Mouse (Mus musculus) thymus, adult 2 months (tissue): Measurements from ENCODE around the gene Snph. TPM values are rescaled to one million over a fixed set of nuclear protein-coding genes. Genes with fewer than 3 reads are reported as not detected.
A peak's percentile ranks its signal among the peaks of the same experiment; 100 is the strongest.

Source experiments
- DNase-seq: peaks from one replicate; pipeline ENCODE4 v3.0.0; 2021
- H3K27ac ChIP-seq: fragments of 200-500 bp; 2 replicates; pipeline ENCODE4 v1.5.1; 2012; ENCODE audit warnings: low read length, control low read depth; ENCODE audit not compliant: control insufficient read depth, insufficient read depth
- H3K27me3 ChIP-seq: fragments of 200-500 bp; 2 replicates; pipeline ENCODE4 v1.6.1; 2012; ENCODE audit warnings: mild to moderate bottlenecking, low read length, moderate library complexity, mixed read lengths; ENCODE audit not compliant: control insufficient read depth, insufficient read depth
- H3K36me3 ChIP-seq: fragments of 200-500 bp; 2 replicates; pipeline ENCODE4 v1.6.1; 2012; ENCODE audit warnings: mild to moderate bottlenecking, low read length, moderate library complexity; ENCODE audit not compliant: control insufficient read depth, insufficient read depth
- H3K4me1 ChIP-seq: fragments of 200-500 bp; replicated peaks from 2 replicates; pipeline ENCODE4 v1.6.1; 2012; ENCODE audit warnings: low read length; ENCODE audit not compliant: control insufficient read depth, insufficient read depth
- H3K4me3 ChIP-seq: fragments of 200-500 bp; 2 replicates; pipeline ENCODE4 v1.5.1; 2012; ENCODE audit warnings: mild to moderate bottlenecking, low read length, control low read depth, moderate library complexity; ENCODE audit not compliant: control insufficient read depth, insufficient read depth
- CTCF ChIP-seq: fragments of 200-500 bp; IDR thresholded peaks from 2 replicates; pipeline ENCODE4 v1.5.1; 2012; ENCODE audit warnings: mild to moderate bottlenecking, control low read depth, low read length, moderate library complexity, borderline replicate concordance; ENCODE audit not compliant: control insufficient read depth, poor library complexity, insufficient read depth; ENCODE audit errors: extremely low read depth
- POLR2A ChIP-seq: fragments of 200-500 bp; IDR thresholded peaks from 2 replicates; pipeline ENCODE4 v1.6.1; 2012; ENCODE audit warnings: mild to moderate bottlenecking, low read length, control low read depth, moderate library complexity; ENCODE audit not compliant: control insufficient read depth, poor library complexity, insufficient read depth; ENCODE audit errors: extremely low read depth
- WGBS: fragments of 180-500 bp; shearing (Covaris S2); methylation state at CpG from one replicate; pipeline ENCODE4 v1.1.7; 2018; 5-methylcytosine and 5-hydroxymethylcytosine counted together
- polyA plus RNA-seq: library from polyadenylated mRNA; depleted of rRNA; stranded (reverse); fragments of >200 nt; gene quantifications from 2 replicates; pipeline ENCODE4 v1.2.3, GENCODE M21; 2012; rRNA removed

The Snph gene
- polyA plus RNA-seq, 1 experiment: 0.27 TPM

- Histone ChIP-seq H3K27ac (no peak overlapping the region), H3K4me1 (peaks cover 15% of the 10 kb centered on the region), H3K27me3 (no peaks in the 10 kb centered on the region), H3K36me3 (peaks cover 39% of the 10 kb centered on the region), H3K4me3 (no peak overlapping the region)
- WGBS: 88% methylated on average over 3 of the region's 3 CpGs
- DNase-seq: no peak
- TF ChIP-seq CTCF: no peak
- no peak for TF ChIP-seq POLR2A
Observed at GRCm38 (mm10) chr2:151549615-151550121, 82.7 kb downstream of the Snph start.

- TF ChIP-seq POLR2A: no peak
- no peak for TF ChIP-seq CTCF
- H3K4me3 ChIP-seq: no peak overlapping the region
- no peak overlapping the region for H3K27ac ChIP-seq
- peaks cover 25% of the 10 kb centered on the region for H3K36me3 ChIP-seq
- DNase-seq: no peak
- H3K4me1 ChIP-seq: peaks cover 25% of the 10 kb centered on the region
- no peaks in the 10 kb centered on the region for H3K27me3 ChIP-seq
- 96% methylated on average over 4 of the region's 4 CpGs for WGBS
Observed at GRCm38 (mm10) chr2:151546571-151546970, 85.8 kb downstream of the Snph start.

GRCm38 (mm10) chr2:151544673-151545072, 87.7 kb downstream of the Snph start:
- Histone ChIP-seq H3K4me1 (peaks cover 25% of the 10 kb centered on the region), H3K36me3 (peaks cover 14% of the 10 kb centered on the region), H3K4me3 (peak overlapping the region; percentile 3; the same call in 1 of the 2 replicates), H3K27me3 (no peaks in the 10 kb centered on the region), H3K27ac (peak overlapping the region; percentile 53)
- TF ChIP-seq POLR2A (no peak), CTCF (no peak)
- peak; percentile 48 for DNase-seq
- 39% methylated on average over 6 of the region's 6 CpGs for WGBS

GRCm38 (mm10) chr2:151543063-151543895, 89.1 kb downstream of the Snph start:
- Histone ChIP-seq H3K4me3 (peak overlapping the region; percentile 65), H3K27ac (0 out of 2 replicates have a peak overlapping the region, but pooled peaks have one; percentile 30), H3K27me3 (no peaks in the 10 kb centered on the region), H3K36me3 (peaks cover 13% of the 10 kb centered on the region), H3K4me1 (peaks cover 24% of the 10 kb centered on the region)
- WGBS: 2% methylated on average over 21 of the region's 21 CpGs
- DNase-seq: peak; percentile 58
- TF ChIP-seq POLR2A (no peak), CTCF (no peak)

- Histone ChIP-seq H3K36me3 (peaks cover 12% of the 10 kb centered on the region; the same call in 1 of the 2 replicates), H3K4me3 (peak within 1 kb of the TSS; percentile 65), H3K27me3 (no peaks in the 10 kb centered on the region), H3K27ac (peak within 1 kb of the TSS; percentile 61), H3K4me1 (peaks cover 24% of the 10 kb centered on the region)
- peak; percentile 94 for DNase-seq
- TF ChIP-seq POLR2A: peak; percentile 43; the same call in 1 of the 2 replicates
- TF ChIP-seq CTCF: no peak; the same call in 1 of the 2 replicates
- WGBS: under 1% methylated on average over 87 of the region's 93 CpGs
Observed at GRCm38 (mm10) chr2:151542323-151543062, 89.9 kb downstream of the Snph start, which contains the start of gene Fkbp1a. Gene Fkbp1a, plus strand, starts transcription at chr2:151542483.

Other genes with a start within 250 kb of the Snph start
- not detected in 2 replicates for gene 4921509C19Rik, start 156.4 kb downstream of the Snph start, polyA plus RNA-seq
- gene Nsfl1c, start 138.4 kb downstream of the Snph start, polyA plus RNA-seq: 64.1 and 79.3 TPM in 2 replicates
- gene Fkbp1a, start 90.1 kb downstream of the Snph start, polyA plus RNA-seq: 126 and 146 TPM in 2 replicates
- 3.5 and 4.6 TPM in 2 replicates for gene Sdcbp2, start 60.0 kb downstream of the Snph start, polyA plus RNA-seq
- not detected in 2 replicates for gene Rad21l, start 35.9 kb upstream of the Snph start, polyA plus RNA-seq
- gene Tmem74b, start 69.4 kb upstream of the Snph start, polyA plus RNA-seq: 0.61 and 1.1 TPM in 2 replicates
- gene Psmf1, start 111.6 kb upstream of the Snph start, polyA plus RNA-seq: 63.4 and 67.9 TPM in 2 replicates
- 0.09 TPM in 2 replicates for gene Rspo4, start 210.3 kb upstream of the Snph start, polyA plus RNA-seq